Mouse (Mus musculus): ENCODE measurements around the gene Olfr887. TPM values are rescaled to one million over a fixed set of nuclear protein-coding genes. Genes with fewer than 3 reads are reported as not detected.

Gene Olfr887
- total RNA-seq (2021): not detected
- long read RNA-seq, experiment 1: 0 reads
- long read RNA-seq, experiment 2: 0 reads

GRCm38 (mm10) chr9:38083772-38084171 is at the start of gene Olfr887:
Gene Olfr887 (plus strand): TSS chr9:38084072.
- DNase-seq: no peak

- no peak for DNase-seq
Observed at GRCm38 (mm10) chr9:38046255-38046654, 37.6 kb upstream of the Olfr887 start, which contains the start of gene Olfr884. Gene Olfr884 (plus strand): TSS chr9:38046555.

GRCm38 (mm10) chr9:38061022-38061421 is 22.9 kb upstream of the Olfr887 start, which contains the start of gene Olfr885:
Gene Olfr885 (plus strand): TSS chr9:38061322.
- no peak for DNase-seq

GRCm38 (mm10) chr9:38107828-38108227 is 24.0 kb downstream of the Olfr887 start, which contains the start of gene Olfr888:
Gene Olfr888 (plus strand): TSS chr9:38108128.
- no peak for DNase-seq

GRCm38 (mm10) chr9:38114898-38115297 is 31.0 kb downstream of the Olfr887 start, which contains the start of gene Olfr889:
Gene Olfr889 (plus strand): TSS chr9:38115198.
- no peak for DNase-seq

Other genes starting within 250 kb of the Olfr887 start
- gene Olfr877, start 229.8 kb upstream of the Olfr887 start, total RNA-seq (2021): not detected
- gene Olfr145, start 187.3 kb upstream of the Olfr887 start, total RNA-seq (2021): not detected
- not detected for gene Olfr878, start 166.2 kb upstream of the Olfr887 start, total RNA-seq (2021)
- not detected for gene Olfr881, start 92.2 kb upstream of the Olfr887 start, total RNA-seq (2021)
- gene Olfr883, start 58.3 kb upstream of the Olfr887 start, total RNA-seq (2021): not detected
- gene Olfr884, start 37.5 kb upstream of the Olfr887 start, total RNA-seq (2021): not detected
- not detected for gene Olfr885, start 22.8 kb upstream of the Olfr887 start, total RNA-seq (2021)
- not detected for gene Olfr888, start 24.1 kb downstream of the Olfr887 start, total RNA-seq (2021)
- under 1 TPM in 1 of 2 experiments, not detected in 1; 0.06 TPM for gene Olfr889, start 31.1 kb downstream of the Olfr887 start, total RNA-seq (2021)
- not detected for gene Olfr890, start 58.4 kb downstream of the Olfr887 start, total RNA-seq (2021)
- gene Olfr891, start 96.7 kb downstream of the Olfr887 start, total RNA-seq (2021): not detected
- gene Olfr893, start 124.3 kb downstream of the Olfr887 start, total RNA-seq (2021): not detected
- not detected for gene Olfr894, start 134.0 kb downstream of the Olfr887 start, total RNA-seq (2021)
- gene Olfr143, start 168.7 kb downstream of the Olfr887 start, total RNA-seq (2021): not detected
- not detected for gene Olfr895, start 183.8 kb downstream of the Olfr887 start, total RNA-seq (2021)
- not detected for gene Olfr896-ps1, start 207.0 kb downstream of the Olfr887 start, total RNA-seq (2021)
- gene Olfr25, start 245.0 kb downstream of the Olfr887 start, total RNA-seq (2021): not detected

All from adrenal gland, postnatal 10 days (tissue).